Mouse (Mus musculus) intestine, embryonic 16.5 days (tissue): Measurements from ENCODE around the gene Dhps. TPM values are rescaled to one million over a fixed set of nuclear protein-coding genes. Genes with fewer than 3 reads are reported as not detected.

Source experiments
- ATAC-seq: fragments of 200-750 bp; cut with Nextera tagmentation; 2 replicates; pipeline ENCODE4 v1.8.0; 2017; ENCODE audit warnings: moderate TSS enrichment, moderate library complexity
- H3K27ac ChIP-seq: fragments of 300-500 bp; sonication (generic); 2 replicates; pipeline ENCODE4 v1.5.1; 2014; ENCODE audit warnings: mild to moderate bottlenecking, low read length
- H3K27me3 ChIP-seq: fragments of 300-500 bp; sonication (generic); replicated peaks from 2 replicates; pipeline ENCODE4 v1.6.1; 2014; ENCODE audit warnings: low read length, control low read depth, mixed read lengths; ENCODE audit not compliant: control insufficient read depth, insufficient read depth
- H3K36me3 ChIP-seq: fragments of 300-500 bp; sonication (generic); 2 replicates; pipeline ENCODE4 v1.6.1; 2014; ENCODE audit warnings: low read length, control low read depth; ENCODE audit not compliant: control insufficient read depth, insufficient read depth
- H3K4me1 ChIP-seq: fragments of 300-500 bp; sonication (generic); 2 replicates; pipeline ENCODE4 v1.6.1; 2014; ENCODE audit warnings: low read length, control low read depth, mixed read lengths; ENCODE audit not compliant: control insufficient read depth, insufficient read depth
- H3K4me2 ChIP-seq: fragments of 300-500 bp; sonication (generic); 2 replicates; pipeline ENCODE4 v1.6.1; 2014; ENCODE audit warnings: low read depth, low read length, control low read depth
- H3K4me3 ChIP-seq: fragments of 300-500 bp; sonication (generic); 2 replicates; pipeline ENCODE4 v1.5.1; 2014; ENCODE audit warnings: mild to moderate bottlenecking, low read length
- H3K9ac ChIP-seq: fragments of 300-500 bp; sonication (generic); 2 replicates; pipeline ENCODE4 v1.6.1; 2014; ENCODE audit warnings: low read depth, low read length
- H3K9me3 ChIP-seq: fragments of 300-500 bp; sonication (generic); 2 replicates; pipeline ENCODE4 v1.6.1; 2016; ENCODE audit warnings: low read length, control low read depth; ENCODE audit not compliant: control insufficient read depth
- WGBS: fragments of 180-500 bp; shearing (Covaris S2); extraction: QIAGEN DNeasy Blood & Tissue Kit; methylation state at CpG from one replicate; pipeline ENCODE4 v1.1.7; 2014; 5-methylcytosine and 5-hydroxymethylcytosine counted together
- polyA plus RNA-seq: library from polyadenylated mRNA; unstranded; fragments of >200 nt; fragmentation: Nextera tagmentation; extraction: Ambion mirVana; gene quantifications from 2 replicates; pipeline ENCODE4 v1.2.1, GENCODE M21; 2015

Dhps gene
- polyA plus RNA-seq, 1 experiment from 2014 or later, result 57.4 TPM

- H3K27me3 ChIP-seq, result no peaks in the 10 kb centered on the region
- no peak for ATAC-seq
- H3K4me2 ChIP-seq, result no peak overlapping the region
- peaks cover 39% of the 10 kb centered on the region for H3K36me3 ChIP-seq
- no peak overlapping the region for H3K27ac ChIP-seq
- 76% methylated on average over 7 of the region's 7 CpGs for WGBS
- no peak overlapping the region for H3K4me3 ChIP-seq
- H3K9ac ChIP-seq, result no peak overlapping the region
- peaks cover 6% of the 10 kb centered on the region for H3K4me1 ChIP-seq
- no peaks in the 10 kb centered on the region for H3K9me3 ChIP-seq
These were observed 14.2 kb upstream of the Dhps start for GRCm38 (mm10) chr8:85057367-85057766.

GRCm38 (mm10) chr8:85059879-85060616 lies 11.5 kb upstream of the Dhps start, which contains the start of gene Fbxw9:
Fbxw9 (plus strand) TSS chr8:85060055.
- ATAC-seq, result peak; percentile 91
- no peaks in the 10 kb centered on the region for H3K27me3 ChIP-seq
- H3K4me2 ChIP-seq, result peak within 1 kb of the TSS; percentile 94
- 0 out of 2 replicates have a peak within 1 kb of the TSS, but pooled peaks have one; percentile 9 for H3K27ac ChIP-seq
- WGBS, result under 1% methylated on average over 52 of the region's 53 CpGs
- H3K4me3 ChIP-seq, result peak within 1 kb of the TSS; percentile 67
- H3K9ac ChIP-seq, result peak within 1 kb of the TSS; percentile 74
- H3K36me3 ChIP-seq, result peaks cover 15% of the 10 kb centered on the region; the same call in 1 of the 2 replicates
- no peaks in the 10 kb centered on the region for H3K9me3 ChIP-seq
- peaks cover 6% of the 10 kb centered on the region for H3K4me1 ChIP-seq

GRCm38 (mm10) chr8:85062603-85063002 lies 9.0 kb upstream of the Dhps start:
- Histone ChIP-seq H3K4me3 (no peak overlapping the region), H3K4me1 (peaks cover 6% of the 10 kb centered on the region), H3K27ac (no peak overlapping the region), H3K4me2 (no peak overlapping the region), H3K27me3 (no peaks in the 10 kb centered on the region), H3K9ac (no peak overlapping the region), H3K36me3 (no peaks in the 10 kb centered on the region; the same call in 1 of the 2 replicates), H3K9me3 (no peaks in the 10 kb centered on the region)
- ATAC-seq, result no peak
- WGBS, result 91% methylated on average over 4 of the region's 4 CpGs

- no peaks in the 10 kb centered on the region; the same call in 1 of the 2 replicates for H3K36me3 ChIP-seq
- H3K4me3 ChIP-seq, result no peak overlapping the region
- H3K27me3 ChIP-seq, result no peaks in the 10 kb centered on the region
- peak; percentile 62 for ATAC-seq
- no peak overlapping the region for H3K4me2 ChIP-seq
- H3K9me3 ChIP-seq, result no peaks in the 10 kb centered on the region
- H3K27ac ChIP-seq, result peak overlapping the region; percentile 68
- peaks cover 6% of the 10 kb centered on the region for H3K4me1 ChIP-seq
- 0 out of 2 replicates have a peak overlapping the region, but pooled peaks have one; percentile 45 for H3K9ac ChIP-seq
- WGBS, result 19% methylated on average over 2 of the region's 2 CpGs
These were observed 6.3 kb upstream of the Dhps start for GRCm38 (mm10) chr8:85065213-85065612.

- H3K9ac ChIP-seq, result no peak overlapping the region
- H3K9me3 ChIP-seq, result no peaks in the 10 kb centered on the region
- no peaks in the 10 kb centered on the region for H3K27me3 ChIP-seq
- no peak overlapping the region for H3K4me3 ChIP-seq
- 96% methylated on average over 2 of the region's 2 CpGs for WGBS
- no peak overlapping the region for H3K27ac ChIP-seq
- H3K4me1 ChIP-seq, result peaks cover 7% of the 10 kb centered on the region; the same call in 1 of the 2 replicates
- no peak for ATAC-seq
- H3K4me2 ChIP-seq, result no peak overlapping the region
- H3K36me3 ChIP-seq, result no peaks in the 10 kb centered on the region; the same call in 1 of the 2 replicates
These were observed 4.4 kb upstream of the Dhps start for GRCm38 (mm10) chr8:85067155-85067554.

- no peak within 1 kb of the TSS for H3K4me2 ChIP-seq
- ATAC-seq, result no peak
- peaks cover 11% of the 10 kb centered on the region; the same call in 1 of the 2 replicates for H3K4me1 ChIP-seq
- H3K9me3 ChIP-seq, result no peaks in the 10 kb centered on the region
- H3K27me3 ChIP-seq, result no peaks in the 10 kb centered on the region
- no peak within 1 kb of the TSS for H3K4me3 ChIP-seq
- H3K27ac ChIP-seq, result no peak within 1 kb of the TSS
- H3K36me3 ChIP-seq, result no peaks in the 10 kb centered on the region; the same call in 1 of the 2 replicates
- no peak within 1 kb of the TSS for H3K9ac ChIP-seq
These were observed 3.6 kb upstream of the Dhps start, which contains the start of gene Gm5741 for GRCm38 (mm10) chr8:85067982-85068381. Gm5741 (minus strand) TSS chr8:85067982.

GRCm38 (mm10) chr8:85071041-85071440 lies 516 bp upstream of the Dhps start:
- no peaks in the 10 kb centered on the region for H3K27me3 ChIP-seq
- no peaks in the 10 kb centered on the region for H3K9me3 ChIP-seq
- H3K9ac ChIP-seq, result peak overlapping the region; percentile 87
- peaks cover 2% of the 10 kb centered on the region; the same call in 1 of the 2 replicates for H3K36me3 ChIP-seq
- peak overlapping the region; percentile 50 for H3K4me2 ChIP-seq
- peak overlapping the region; percentile 91 for H3K4me3 ChIP-seq
- peak; percentile 25; the same call in 1 of the 2 replicates for ATAC-seq
- H3K4me1 ChIP-seq, result peaks cover 13% of the 10 kb centered on the region; the same call in 1 of the 2 replicates
- H3K27ac ChIP-seq, result peak overlapping the region; percentile 97
- 73% methylated on average over 5 of the region's 5 CpGs for WGBS

GRCm38 (mm10) chr8:85072364-85072929 lies 890 bp downstream of the Dhps start:
- H3K4me3 ChIP-seq, result peak overlapping the region; percentile 91
- H3K4me2 ChIP-seq, result peak overlapping the region; percentile 85
- 33% methylated on average over 9 of the region's 9 CpGs for WGBS
- no peaks in the 10 kb centered on the region for H3K9me3 ChIP-seq
- H3K36me3 ChIP-seq, result 0 out of 2 replicates have a peak, but pooled peaks cover 2% of the 10 kb centered on the region
- H3K27ac ChIP-seq, result peak overlapping the region; percentile 97
- peak overlapping the region; percentile 87 for H3K9ac ChIP-seq
- H3K27me3 ChIP-seq, result no peaks in the 10 kb centered on the region
- ATAC-seq, result peak; percentile 7; the same call in 1 of the 2 replicates
- H3K4me1 ChIP-seq, result peaks cover 13% of the 10 kb centered on the region; the same call in 1 of the 2 replicates

GRCm38 (mm10) chr8:85073041-85073612 lies 1.6 kb downstream of the Dhps start:
- H3K27ac ChIP-seq, result no peak overlapping the region
- WGBS, result 89% methylated on average over 15 of the region's 15 CpGs
- no peaks in the 10 kb centered on the region for H3K27me3 ChIP-seq
- no peak for ATAC-seq
- H3K4me2 ChIP-seq, result no peak overlapping the region
- peaks cover 13% of the 10 kb centered on the region; the same call in 1 of the 2 replicates for H3K4me1 ChIP-seq
- no peak overlapping the region for H3K4me3 ChIP-seq
- H3K36me3 ChIP-seq, result 0 out of 2 replicates have a peak, but pooled peaks cover 2% of the 10 kb centered on the region
- 0 out of 2 replicates have a peak overlapping the region, but pooled peaks have one; percentile 4 for H3K9ac ChIP-seq
- no peaks in the 10 kb centered on the region for H3K9me3 ChIP-seq
